Mouse (Mus musculus) myocyte (in vitro differentiated cells): ENCODE measurements around the gene Ndufb6. TPM values are rescaled to one million over a fixed set of nuclear protein-coding genes. Genes with fewer than 3 reads are reported as not detected.

ENCODE experiments used
- H3K27me3 ChIP-seq: one replicate; pipeline ENCODE4 v1.6.1; 2011; ENCODE audit not compliant: control insufficient read depth, insufficient read depth, insufficient read length
- H3K36me3 ChIP-seq: one replicate; pipeline ENCODE4 v1.6.1; 2011; ENCODE audit not compliant: control insufficient read depth, insufficient read depth
- H3K4me2 ChIP-seq: one replicate; pipeline ENCODE4 v1.6.1; 2011; ENCODE audit warnings: low read depth, control low read depth
- H3K4me3 ChIP-seq: one replicate; pipeline ENCODE4 v1.5.1; 2011; ENCODE audit warnings: mild to moderate bottlenecking, control low read depth, moderate library complexity
- H3K79me2 ChIP-seq: one replicate; pipeline ENCODE4 v1.6.1; 2011; ENCODE audit not compliant: control insufficient read depth, insufficient read depth
- H3ac ChIP-seq: one replicate; pipeline ENCODE4 v1.6.1; 2011; ENCODE audit not compliant: control insufficient read depth, insufficient read length
- CEBPB ChIP-seq: IDR thresholded peaks from 2 replicates; pipeline ENCODE4 v1.6.1; 2011; ENCODE audit warnings: mild to moderate bottlenecking, moderate library complexity; ENCODE audit not compliant: poor library complexity, insufficient read depth, severe bottlenecking
- E2F4 ChIP-seq: IDR thresholded peaks from one replicate; pipeline ENCODE4 v1.6.1; 2011; ENCODE audit warnings: mild to moderate bottlenecking, control low read depth, moderate library complexity; ENCODE audit not compliant: insufficient read depth
- MAX ChIP-seq: IDR thresholded peaks from one replicate; pipeline ENCODE4 v1.6.1; 2011; ENCODE audit warnings: low read depth, mild to moderate bottlenecking, control low read depth
- MYOD1 ChIP-seq, 3 experiments: IDR thresholded peaks; one replicate each; pipeline ENCODE4 v1.6.1; 2011; ENCODE audit warnings: control low read depth in 2 of 3, low read depth in 2 of 3, mild to moderate bottlenecking in 2 of 3, moderate library complexity in 1 of 3; ENCODE audit not compliant: insufficient read length in 2 of 3, control insufficient read depth in 1 of 3
- MYOG ChIP-seq, 3 experiments: IDR thresholded peaks; one replicate each; pipeline ENCODE4 v1.6.1; 2011; ENCODE audit warnings: control low read depth in 2 of 3, low read depth in 2 of 3, mild to moderate bottlenecking in 2 of 3; ENCODE audit not compliant: insufficient read length in 2 of 3, control insufficient read depth in 1 of 3, insufficient read depth in 1 of 3
- POLR2A ChIP-seq: IDR thresholded peaks from one replicate; pipeline ENCODE4 v1.6.1; 2011; ENCODE audit warnings: low read depth, mild to moderate bottlenecking, control low read depth, moderate library complexity; ENCODE audit not compliant: insufficient read length
- POLR2AphosphoS2 ChIP-seq: IDR thresholded peaks from one replicate; pipeline ENCODE4 v1.6.1; 2011; ENCODE audit warnings: low read depth, control low read depth; ENCODE audit not compliant: insufficient read length
- REST ChIP-seq: IDR thresholded peaks from one replicate; pipeline ENCODE4 v1.6.1; 2011; ENCODE audit warnings: mild to moderate bottlenecking, control low read depth, moderate library complexity; ENCODE audit not compliant: insufficient read depth, insufficient read length
- SRF ChIP-seq: IDR thresholded peaks from one replicate; pipeline ENCODE4 v1.6.1; 2011; ENCODE audit warnings: low read depth; ENCODE audit not compliant: control insufficient read depth, insufficient read length
- TCF12 ChIP-seq: IDR thresholded peaks from one replicate; pipeline ENCODE4 v1.6.1; 2011; ENCODE audit warnings: mild to moderate bottlenecking, control low read depth; ENCODE audit not compliant: poor library complexity, insufficient read depth, severe bottlenecking
- TCF3 ChIP-seq: IDR thresholded peaks from one replicate; pipeline ENCODE4 v1.6.1; 2011; ENCODE audit warnings: low read depth, control low read depth; ENCODE audit not compliant: insufficient read length
- USF1 ChIP-seq: IDR thresholded peaks from one replicate; pipeline ENCODE4 v1.6.1; 2011; ENCODE audit warnings: low read depth, mild to moderate bottlenecking, control low read depth, moderate library complexity
- polyA plus RNA-seq: library from polyadenylated mRNA; unstranded; fragments of >200 nt; fragmentation: generic; extraction: Trizol; gene quantifications from one replicate; pipeline ENCODE4 v1.2.1, GENCODE M21; 2012; ENCODE audit warnings: missing spikeins

Gene Ndufb6
- polyA plus RNA-seq, 1 experiment, result 309 TPM

GRCm38 (mm10) chr4:40269430-40270032 lies 9.7 kb downstream of the Ndufb6 start, which contains the start of the genes Smim27 and Topors:
Gene Smim27 (plus strand): TSS chr4:40269579.
Gene Topors (minus strand): TSS chr4:40269850.
- peak within 1 kb of the TSS; percentile 98 for H3K4me3 ChIP-seq
- H3K79me2 ChIP-seq, result peaks cover 52% of the 10 kb centered on the region
- TF ChIP-seq TCF12 (no peak), POLR2AphosphoS2 (peak; percentile 97), MAX (peak; percentile 40), TCF3 (no peak), E2F4 (peak; percentile 13), POLR2A (peak; percentile 94), USF1 (peak; percentile 97), REST (no peak), SRF (peak; percentile 47), MYOD1 (IDR thresholded peaks at IDR 0.05; ENCODE audit: control insufficient read depth in 1 of 3, insufficient read length in 2 of 3, low read depth in 2 of 3) (peak in 1 of 3 experiments; percentile 24), MYOG (IDR thresholded peaks at IDR 0.05; ENCODE audit: control insufficient read depth in 1 of 3, insufficient read depth in 1 of 3, insufficient read length in 2 of 3, low read depth in 2 of 3) (peak in 1 of 3 experiments; percentile 26)
- H3ac ChIP-seq, result peak within 1 kb of the TSS; percentile 89
- peaks cover 22% of the 10 kb centered on the region for H3K36me3 ChIP-seq
- H3K27me3 ChIP-seq, result no peaks in the 10 kb centered on the region
- peak within 1 kb of the TSS; percentile 88 for H3K4me2 ChIP-seq

DNA sequence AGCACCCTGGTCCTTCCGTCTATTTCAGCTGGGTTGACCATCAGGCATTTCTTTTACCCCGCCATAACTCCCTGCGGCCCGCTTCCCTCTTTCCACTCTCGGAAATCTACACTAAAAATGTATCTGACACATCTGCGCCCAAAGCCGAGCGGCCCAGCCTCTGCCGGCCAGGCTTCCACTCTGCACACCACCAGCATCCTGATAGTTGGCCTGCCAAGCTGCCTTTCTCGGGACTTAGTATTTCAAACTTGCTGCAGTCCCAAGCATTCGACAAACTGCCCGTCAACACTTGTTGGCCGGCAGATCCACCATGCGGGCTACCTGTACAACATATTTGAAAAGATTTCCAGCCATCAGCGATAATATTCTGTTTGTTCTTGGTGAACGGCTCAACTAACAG lies 10.4 kb downstream of the Ndufb6 start:
- H3K79me2 ChIP-seq, result peaks cover 57% of the 10 kb centered on the region
- peaks cover 22% of the 10 kb centered on the region for H3K36me3 ChIP-seq
- TF ChIP-seq MYOD1 (IDR thresholded peaks at IDR 0.05; ENCODE audit: control insufficient read depth in 1 of 3, insufficient read length in 2 of 3, low read depth in 2 of 3), result no peak
- no peak for TF ChIP-seq POLR2AphosphoS2
- TF ChIP-seq TCF12, result no peak
- TF ChIP-seq REST, result no peak
- no peak for TF ChIP-seq MAX
- TF ChIP-seq USF1, result no peak
- TF ChIP-seq SRF, result no peak
- no peak for TF ChIP-seq CEBPB
- TF ChIP-seq POLR2A, result no peak
- TF ChIP-seq MYOG (IDR thresholded peaks at IDR 0.05; ENCODE audit: control insufficient read depth in 1 of 3, insufficient read depth in 1 of 3, insufficient read length in 2 of 3, low read depth in 2 of 3), result no peak
- TF ChIP-seq E2F4, result no peak
- peak overlapping the region; percentile 98 for H3K4me3 ChIP-seq
- H3K27me3 ChIP-seq, result no peaks in the 10 kb centered on the region
- peak overlapping the region; percentile 77 for H3K4me2 ChIP-seq
- H3ac ChIP-seq, result peak overlapping the region; percentile 89

GRCm38 (mm10) chr4:40268204-40268813 lies 10.9 kb downstream of the Ndufb6 start:
- H3K27me3 ChIP-seq, result no peaks in the 10 kb centered on the region
- H3ac ChIP-seq, result peak overlapping the region; percentile 89
- peak overlapping the region; percentile 82 for H3K4me2 ChIP-seq
- peaks cover 60% of the 10 kb centered on the region for H3K79me2 ChIP-seq
- TF ChIP-seq REST (no peak), USF1 (no peak), POLR2AphosphoS2 (peak; percentile 72), E2F4 (no peak)
- peaks cover 22% of the 10 kb centered on the region for H3K36me3 ChIP-seq
- H3K4me3 ChIP-seq, result peak overlapping the region; percentile 98

GRCm38 (mm10) chr4:40267681-40268080 lies 11.5 kb downstream of the Ndufb6 start:
- Histone ChIP-seq H3ac (peak overlapping the region; percentile 89), H3K4me2 (peak overlapping the region; percentile 82), H3K36me3 (peaks cover 24% of the 10 kb centered on the region), H3K79me2 (peaks cover 65% of the 10 kb centered on the region), H3K27me3 (no peaks in the 10 kb centered on the region), H3K4me3 (peak overlapping the region; percentile 98)
- TF ChIP-seq MYOD1 (IDR thresholded peaks at IDR 0.05; ENCODE audit: control insufficient read depth in 1 of 3, insufficient read length in 2 of 3, low read depth in 2 of 3) (no peak), TCF12 (no peak), TCF3 (no peak), POLR2A (no peak)

DNA sequence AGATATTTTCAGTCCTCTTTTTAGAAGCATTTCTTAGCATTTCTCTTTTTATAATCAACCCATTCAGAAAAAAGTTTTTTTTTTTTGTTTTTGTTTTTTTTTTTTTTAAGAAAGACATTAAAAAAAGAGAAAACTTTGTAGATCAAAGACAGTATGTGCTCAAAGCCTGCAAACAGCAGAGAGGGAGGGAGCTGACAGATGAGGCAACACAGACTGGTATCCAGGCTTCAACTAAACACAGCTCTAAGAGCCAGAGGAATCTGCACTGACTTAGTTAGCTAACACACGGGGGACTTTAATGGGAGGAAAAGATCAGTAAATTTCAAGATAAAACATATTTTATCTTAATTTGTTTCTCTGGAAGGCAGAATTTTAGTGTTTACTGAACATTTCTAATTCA lies 14.9 kb downstream of the Ndufb6 start:
- no peak overlapping the region for H3K4me3 ChIP-seq
- H3K27me3 ChIP-seq, result no peaks in the 10 kb centered on the region
- no peak for TF ChIP-seq SRF
- TF ChIP-seq E2F4, result no peak
- TF ChIP-seq USF1, result no peak
- no peak for TF ChIP-seq CEBPB
- no peak for TF ChIP-seq MYOG (IDR thresholded peaks at IDR 0.05; ENCODE audit: control insufficient read depth in 1 of 3, insufficient read depth in 1 of 3, insufficient read length in 2 of 3, low read depth in 2 of 3)
- no peak overlapping the region for H3K4me2 ChIP-seq
- no peak overlapping the region for H3ac ChIP-seq
- H3K36me3 ChIP-seq, result peaks cover 41% of the 10 kb centered on the region
- H3K79me2 ChIP-seq, result peaks cover 75% of the 10 kb centered on the region
